Mouse (Mus musculus) spleen, adult 2 months (tissue): ENCODE results near the gene Gm10197. TPM values are rescaled to one million over a fixed set of nuclear protein-coding genes. Genes with fewer than 3 reads are reported as not detected.

Source experiments
- DNase-seq, 2 experiments: peaks; one replicate each; pipeline versions ENCODE4 v3.0.0 to v3.0.0-alpha.2; 2012 to 2021; ENCODE audit warnings: low spot score in 2 of 2, low read depth in 1 of 2
- H3K27ac ChIP-seq: fragments of 200-500 bp; 2 replicates; pipeline ENCODE4 v1.5.1; 2012; ENCODE audit warnings: low read length, inconsistent platforms; ENCODE audit not compliant: insufficient read depth
- H3K27me3 ChIP-seq: fragments of 200-500 bp; 2 replicates; pipeline ENCODE4 v1.6.1; 2012; ENCODE audit warnings: mild to moderate bottlenecking, moderate library complexity, low read length, inconsistent platforms; ENCODE audit not compliant: control insufficient read depth, insufficient read depth
- H3K36me3 ChIP-seq: fragments of 200-500 bp; 2 replicates; pipeline ENCODE4 v1.6.1; 2012; ENCODE audit warnings: mild to moderate bottlenecking, low read length, inconsistent platforms; ENCODE audit not compliant: control insufficient read depth, insufficient read depth
- H3K4me1 ChIP-seq: fragments of 200-500 bp; 2 replicates; pipeline ENCODE4 v1.6.1; 2011; ENCODE audit warnings: inconsistent platforms; ENCODE audit not compliant: control insufficient read depth, insufficient read depth, insufficient read length
- H3K4me3 ChIP-seq: fragments of 200-500 bp; 2 replicates; pipeline ENCODE4 v1.5.1; 2011; ENCODE audit warnings: mild to moderate bottlenecking, inconsistent platforms; ENCODE audit not compliant: insufficient read depth, insufficient read length; ENCODE audit errors: extremely low read depth
- CTCF ChIP-seq: fragments of 200-500 bp; IDR thresholded peaks from 2 replicates; pipeline ENCODE4 v1.5.1; 2011; ENCODE audit warnings: mild to moderate bottlenecking, inconsistent platforms; ENCODE audit not compliant: insufficient read depth, insufficient read length, insufficient replicate concordance; ENCODE audit errors: extremely low read depth
- POLR2A ChIP-seq: fragments of 200-500 bp; IDR thresholded peaks from 2 replicates; pipeline ENCODE4 v1.6.1; 2011; ENCODE audit warnings: low read depth, low read length, inconsistent platforms
- WGBS: fragments of 180-500 bp; shearing (Covaris S2); methylation state at CpG from one replicate; pipeline ENCODE4 v1.1.7; 2018; 5-methylcytosine and 5-hydroxymethylcytosine counted together
- polyA plus RNA-seq: library from polyadenylated mRNA; depleted of rRNA; stranded (reverse); fragments of >200 nt; gene quantifications from 2 replicates; pipeline ENCODE4 v1.2.3, GENCODE M21; 2012

Gm10197 gene
- polyA plus RNA-seq, 1 experiment: not detected

GRCm38 (mm10) chr19:53393646-53394045 is 22.1 kb upstream of the Gm10197 start:
- Histone ChIP-seq H3K4me3 (no peak overlapping the region), H3K27me3 (no peaks in the 10 kb centered on the region), H3K36me3 (no peaks in the 10 kb centered on the region), H3K27ac (no peak overlapping the region), H3K4me1 (peaks cover 9% of the 10 kb centered on the region; the same call in 1 of the 2 replicates)
- TF ChIP-seq POLR2A (no peak), CTCF (no peak)
- DNase-seq: no peak

GRCm38 (mm10) chr19:53392781-53393343 is 21.3 kb upstream of the Gm10197 start:
- DNase-seq: no peak
- peaks cover 4% of the 10 kb centered on the region for H3K36me3 ChIP-seq
- H3K4me3 ChIP-seq: no peak overlapping the region
- peaks cover 9% of the 10 kb centered on the region; the same call in 1 of the 2 replicates for H3K4me1 ChIP-seq
- TF ChIP-seq POLR2A (no peak), CTCF (no peak)
- no peaks in the 10 kb centered on the region for H3K27me3 ChIP-seq
- 54% methylated on average over 8 of the region's 8 CpGs for WGBS
- H3K27ac ChIP-seq: no peak overlapping the region

- H3K4me3 ChIP-seq: no peak overlapping the region
Observed at GRCm38 (mm10) chr19:53391787-53392186, 20.2 kb upstream of the Gm10197 start.

GRCm38 (mm10) chr19:53391386-53391785 is 19.8 kb upstream of the Gm10197 start:
- H3K27ac ChIP-seq: no peak overlapping the region; the same call in 1 of the 2 replicates
- peak overlapping the region; percentile 81; the same call in 1 of the 2 replicates for H3K4me3 ChIP-seq
- no peaks in the 10 kb centered on the region for H3K27me3 ChIP-seq
- no peak for DNase-seq
- TF ChIP-seq POLR2A: no peak
- no peak for TF ChIP-seq CTCF
- H3K36me3 ChIP-seq: peaks cover 8% of the 10 kb centered on the region
- H3K4me1 ChIP-seq: peaks cover 10% of the 10 kb centered on the region; the same call in 1 of the 2 replicates
- WGBS: 48% methylated on average over 8 of the region's 8 CpGs

More at GRCm38 (mm10) chr19:53391787-53392186, 20.2 kb upstream of the Gm10197 start:
- Histone ChIP-seq H3K4me1 (peaks cover 10% of the 10 kb centered on the region; the same call in 1 of the 2 replicates), H3K36me3 (peaks cover 7% of the 10 kb centered on the region), H3K27me3 (no peaks in the 10 kb centered on the region), H3K27ac (no peak overlapping the region)
- no peak for DNase-seq
- 90% methylated on average over 5 of the region's 5 CpGs for WGBS
- no peak for TF ChIP-seq POLR2A
- no peak for TF ChIP-seq CTCF

GRCm38 (mm10) chr19:53390495-53391007 is 19.0 kb upstream of the Gm10197 start, which contains the start of gene Smndc1:
Gene Smndc1 (minus strand): TSS chr19:53390578.
- under 1% methylated on average over 48 of the region's 48 CpGs for WGBS
- peak; percentile 99 to 100 for DNase-seq
- Histone ChIP-seq H3K27me3 (no peaks in the 10 kb centered on the region), H3K4me1 (peaks cover 8% of the 10 kb centered on the region; the same call in 1 of the 2 replicates), H3K27ac (peak within 1 kb of the TSS; percentile 92), H3K4me3 (peak within 1 kb of the TSS; percentile 82), H3K36me3 (peaks cover 10% of the 10 kb centered on the region)
- TF ChIP-seq CTCF: no peak
- peak; percentile 65 for TF ChIP-seq POLR2A

- Histone ChIP-seq H3K27ac (peak overlapping the region; percentile 92), H3K4me3 (peak overlapping the region; percentile 82), H3K27me3 (no peaks in the 10 kb centered on the region), H3K36me3 (peaks cover 11% of the 10 kb centered on the region), H3K4me1 (peaks cover 6% of the 10 kb centered on the region; the same call in 1 of the 2 replicates)
- DNase-seq: no peak
- WGBS: under 1% methylated on average over 47 of the region's 59 CpGs
- TF ChIP-seq POLR2A: no peak
- no peak for TF ChIP-seq CTCF
Observed at GRCm38 (mm10) chr19:53389851-53390431, 18.4 kb upstream of the Gm10197 start.
